Mouse (Mus musculus): Measurements from ENCODE around the gene Wbp1. TPM values are rescaled to one million over a fixed set of nuclear protein-coding genes. Genes with fewer than 3 reads are reported as not detected.

Wbp1 gene
- polyA plus RNA-seq, 1 experiment from 2014 or later = 91.3 TPM

GRCm38 (mm10) chr6:83116373-83117164 is 4.8 kb downstream of the Wbp1 start:
- 75% methylated on average over 11 of the region's 11 CpGs for WGBS
- Histone ChIP-seq H3K9ac (peak overlapping the region; percentile 86), H3K27ac (ENCODE audit: poor library complexity, severe bottlenecking) (no peak overlapping the region), H3K4me3 (peak overlapping the region; percentile 75), H3K4me2 (peak overlapping the region; percentile 93), H3K36me3 (peaks cover 33% of the 10 kb centered on the region), H3K27me3 (replicated peaks) (no peaks in the 10 kb centered on the region), H3K9me3 (replicated peaks) (no peaks in the 10 kb centered on the region), H3K4me1 (replicated peaks) (peaks cover 38% of the 10 kb centered on the region)
- no peak for ATAC-seq (ENCODE audit: insufficient number of reproducible peaks, low FRiP score)

- Histone ChIP-seq H3K4me3 (peak overlapping the region; percentile 75), H3K27ac (ENCODE audit: poor library complexity, severe bottlenecking) (peak overlapping the region; percentile 63), H3K36me3 (peaks cover 36% of the 10 kb centered on the region), H3K27me3 (replicated peaks) (no peaks in the 10 kb centered on the region), H3K9me3 (replicated peaks) (no peaks in the 10 kb centered on the region), H3K4me1 (replicated peaks) (peaks cover 41% of the 10 kb centered on the region), H3K9ac (peak overlapping the region; percentile 86), H3K4me2 (peak overlapping the region; percentile 93)
- ATAC-seq (ENCODE audit: insufficient number of reproducible peaks, low FRiP score) = no peak; the same call in 1 of the 2 replicates
- WGBS = 1% methylated on average over 33 of the region's 48 CpGs
Observed at GRCm38 (mm10) chr6:83115682-83116372, 5.5 kb downstream of the Wbp1 start.

- peak; percentile 92 for ATAC-seq (ENCODE audit: insufficient number of reproducible peaks, low FRiP score)
- Histone ChIP-seq H3K4me3 (peak within 1 kb of the TSS; percentile 75), H3K9me3 (replicated peaks) (no peaks in the 10 kb centered on the region), H3K27me3 (replicated peaks) (no peaks in the 10 kb centered on the region), H3K27ac (ENCODE audit: poor library complexity, severe bottlenecking) (peak within 1 kb of the TSS; percentile 63), H3K9ac (peak within 1 kb of the TSS; percentile 86), H3K4me1 (replicated peaks) (peaks cover 37% of the 10 kb centered on the region), H3K36me3 (peaks cover 36% of the 10 kb centered on the region), H3K4me2 (peak within 1 kb of the TSS; percentile 93)
- 1% methylated on average over 44 of the region's 58 CpGs for WGBS
Observed at GRCm38 (mm10) chr6:83115011-83115671, 6.2 kb downstream of the Wbp1 start, which contains the start of gene Mogs. Gene Mogs (plus strand): TSS chr6:83115496.

- no peaks in the 10 kb centered on the region for H3K27me3 ChIP-seq (replicated peaks)
- H3K4me1 ChIP-seq (replicated peaks) = peaks cover 38% of the 10 kb centered on the region
- peaks cover 3% of the 10 kb centered on the region for H3K36me3 ChIP-seq
- no peak overlapping the region; the same call in 1 of the 2 replicates for H3K27ac ChIP-seq (ENCODE audit: poor library complexity, severe bottlenecking)
- no peaks in the 10 kb centered on the region for H3K9me3 ChIP-seq (replicated peaks)
- no peak overlapping the region for H3K4me3 ChIP-seq
- H3K9ac ChIP-seq = 0 out of 2 replicates have a peak overlapping the region, but pooled peaks have one; percentile 34
- WGBS = 77% methylated on average over 4 of the region's 4 CpGs
- no peak for ATAC-seq (ENCODE audit: insufficient number of reproducible peaks, low FRiP score)
- peak overlapping the region; percentile 22; the same call in 1 of the 2 replicates for H3K4me2 ChIP-seq
Observed at GRCm38 (mm10) chr6:83111510-83112136, 9.7 kb downstream of the Wbp1 start.

GRCm38 (mm10) chr6:83108762-83109668 is 12.3 kb downstream of the Wbp1 start, which contains the start of gene Mrpl53:
Gene Mrpl53 (plus strand): TSS chr6:83109040.
- peak within 1 kb of the TSS; percentile 93 for H3K4me3 ChIP-seq
- WGBS = under 1% methylated on average over 76 of the region's 76 CpGs
- H3K9ac ChIP-seq = peak within 1 kb of the TSS; percentile 94
- H3K9me3 ChIP-seq (replicated peaks) = no peaks in the 10 kb centered on the region
- H3K4me2 ChIP-seq = peak within 1 kb of the TSS; percentile 89
- peaks cover 10% of the 10 kb centered on the region for H3K36me3 ChIP-seq
- peaks cover 28% of the 10 kb centered on the region for H3K4me1 ChIP-seq (replicated peaks)
- H3K27ac ChIP-seq (ENCODE audit: poor library complexity, severe bottlenecking) = peak within 1 kb of the TSS; percentile 85
- H3K27me3 ChIP-seq (replicated peaks) = no peaks in the 10 kb centered on the region
- peak; percentile 85 for ATAC-seq (ENCODE audit: insufficient number of reproducible peaks, low FRiP score)

GRCm38 (mm10) chr6:83107566-83108400 is 13.6 kb downstream of the Wbp1 start:
- Histone ChIP-seq H3K27me3 (replicated peaks) (0 out of 2 replicates have a peak, but pooled peaks cover 4% of the 10 kb centered on the region), H3K27ac (ENCODE audit: poor library complexity, severe bottlenecking) (no peak overlapping the region), H3K36me3 (peaks cover 10% of the 10 kb centered on the region), H3K9me3 (replicated peaks) (no peaks in the 10 kb centered on the region), H3K4me2 (peak overlapping the region; percentile 89), H3K4me3 (peak overlapping the region; percentile 93), H3K9ac (peak overlapping the region; percentile 94; the same call in 1 of the 2 replicates), H3K4me1 (replicated peaks) (peaks cover 36% of the 10 kb centered on the region)
- WGBS = 35% methylated on average over 13 of the region's 13 CpGs
- 0 out of 2 replicates have a peak, but pooled peaks have one; percentile 46 for ATAC-seq (ENCODE audit: insufficient number of reproducible peaks, low FRiP score)

- WGBS = 85% methylated on average over 4 of the region's 4 CpGs
- 0 out of 2 replicates have a peak, but pooled peaks cover 7% of the 10 kb centered on the region for H3K36me3 ChIP-seq
- no peak overlapping the region for H3K4me3 ChIP-seq
- no peaks in the 10 kb centered on the region for H3K9me3 ChIP-seq (replicated peaks)
- peaks cover 11% of the 10 kb centered on the region for H3K27me3 ChIP-seq (replicated peaks)
- H3K4me2 ChIP-seq = no peak overlapping the region
- peaks cover 28% of the 10 kb centered on the region for H3K4me1 ChIP-seq (replicated peaks)
- no peak overlapping the region for H3K27ac ChIP-seq (ENCODE audit: poor library complexity, severe bottlenecking)
- H3K9ac ChIP-seq = no peak overlapping the region
- no peak for ATAC-seq (ENCODE audit: insufficient number of reproducible peaks, low FRiP score)
Observed at GRCm38 (mm10) chr6:83104158-83104557, 17.2 kb downstream of the Wbp1 start.

GRCm38 (mm10) chr6:83103130-83103650 is 18.2 kb downstream of the Wbp1 start:
- peak overlapping the region; percentile 90; the same call in 1 of the 2 replicates for H3K9ac ChIP-seq
- no peak overlapping the region for H3K27ac ChIP-seq (ENCODE audit: poor library complexity, severe bottlenecking)
- H3K36me3 ChIP-seq = 0 out of 2 replicates have a peak, but pooled peaks cover 7% of the 10 kb centered on the region
- peaks cover 13% of the 10 kb centered on the region for H3K27me3 ChIP-seq (replicated peaks)
- 46% methylated on average over 11 of the region's 11 CpGs for WGBS
- peaks cover 24% of the 10 kb centered on the region for H3K4me1 ChIP-seq (replicated peaks)
- H3K4me3 ChIP-seq = no peak overlapping the region
- H3K9me3 ChIP-seq (replicated peaks) = no peaks in the 10 kb centered on the region
- peak overlapping the region; percentile 100; the same call in 1 of the 2 replicates for H3K4me2 ChIP-seq
- ATAC-seq (ENCODE audit: insufficient number of reproducible peaks, low FRiP score) = no peak

Data from heart, embryonic 12.5 days (tissue).